Mouse (Mus musculus) kidney, embryonic 15.5 days (tissue): ENCODE results near the gene Slc7a4. TPM values are rescaled to one million over a fixed set of nuclear protein-coding genes. Genes with fewer than 3 reads are reported as not detected.
A peak's percentile ranks its signal among the peaks of the same experiment; 100 is the strongest.

ENCODE experiments used
- ATAC-seq: fragments of 200-750 bp; cut with Nextera tagmentation; replicated peaks from 2 replicates; pipeline ENCODE4 v1.8.0; 2017; ENCODE audit warnings: moderate TSS enrichment; ENCODE audit not compliant: low FRiP score
- H3K27ac ChIP-seq: fragments of 300-500 bp; sonication (generic); 2 replicates; pipeline ENCODE4 v1.5.1; 2015; ENCODE audit warnings: mild to moderate bottlenecking, inconsistent platforms
- H3K27me3 ChIP-seq: fragments of 300-500 bp; sonication (generic); 2 replicates; pipeline ENCODE4 v1.6.1; 2015; ENCODE audit warnings: inconsistent platforms
- H3K36me3 ChIP-seq: fragments of 300-500 bp; sonication (generic); 2 replicates; pipeline ENCODE4 v1.6.1; 2015; ENCODE audit warnings: inconsistent platforms
- H3K4me1 ChIP-seq: fragments of 300-500 bp; sonication (generic); 2 replicates; pipeline ENCODE4 v1.6.1; 2015; ENCODE audit warnings: inconsistent platforms
- H3K4me2 ChIP-seq: fragments of 300-500 bp; sonication (generic); 2 replicates; pipeline ENCODE4 v1.6.1; 2015; ENCODE audit warnings: moderate library complexity, mild to moderate bottlenecking, inconsistent platforms
- H3K4me3 ChIP-seq: fragments of 300-500 bp; sonication (generic); replicated peaks from 2 replicates; pipeline ENCODE4 v1.5.1; 2015; ENCODE audit warnings: mild to moderate bottlenecking, inconsistent platforms
- H3K9ac ChIP-seq: fragments of 300-500 bp; sonication (generic); 2 replicates; pipeline ENCODE4 v1.6.1; 2015; ENCODE audit warnings: mild to moderate bottlenecking, inconsistent platforms
- H3K9me3 ChIP-seq: fragments of 300-500 bp; sonication (generic); replicated peaks from 2 replicates; pipeline ENCODE4 v1.6.1; 2016; ENCODE audit warnings: inconsistent platforms
- WGBS: fragments of 180-500 bp; shearing (Covaris S2); methylation state at CpG from one replicate; pipeline ENCODE4 v1.1.7; 2015; ENCODE audit warnings: mixed read lengths; 5-methylcytosine and 5-hydroxymethylcytosine counted together
- polyA plus RNA-seq: library from polyadenylated mRNA; unstranded; fragments of >200 nt; fragmentation: Nextera tagmentation; extraction: Ambion mirVana; gene quantifications from 2 replicates; pipeline ENCODE4 v1.2.1, GENCODE M21; 2015

Slc7a4 gene
- polyA plus RNA-seq, 1 experiment from 2014 or later, result 10.3 TPM

- Histone ChIP-seq H3K4me3 (peak overlapping the region; percentile 79; the same call in 1 of the 2 replicates), H3K27me3 (no peaks in the 10 kb centered on the region), H3K9ac (no peak overlapping the region), H3K4me1 (peaks cover 25% of the 10 kb centered on the region), H3K4me2 (0 out of 2 replicates have a peak overlapping the region, but pooled peaks have one; percentile 79), H3K9me3 (no peaks in the 10 kb centered on the region), H3K27ac (no peak overlapping the region), H3K36me3 (peaks cover 24% of the 10 kb centered on the region)
- no peak for ATAC-seq
- 64% methylated on average over 4 of the region's 4 CpGs for WGBS
Measured at GRCm38 (mm10) chr16:17532271-17532670, 50.7 kb downstream of the Slc7a4 start.

DNA sequence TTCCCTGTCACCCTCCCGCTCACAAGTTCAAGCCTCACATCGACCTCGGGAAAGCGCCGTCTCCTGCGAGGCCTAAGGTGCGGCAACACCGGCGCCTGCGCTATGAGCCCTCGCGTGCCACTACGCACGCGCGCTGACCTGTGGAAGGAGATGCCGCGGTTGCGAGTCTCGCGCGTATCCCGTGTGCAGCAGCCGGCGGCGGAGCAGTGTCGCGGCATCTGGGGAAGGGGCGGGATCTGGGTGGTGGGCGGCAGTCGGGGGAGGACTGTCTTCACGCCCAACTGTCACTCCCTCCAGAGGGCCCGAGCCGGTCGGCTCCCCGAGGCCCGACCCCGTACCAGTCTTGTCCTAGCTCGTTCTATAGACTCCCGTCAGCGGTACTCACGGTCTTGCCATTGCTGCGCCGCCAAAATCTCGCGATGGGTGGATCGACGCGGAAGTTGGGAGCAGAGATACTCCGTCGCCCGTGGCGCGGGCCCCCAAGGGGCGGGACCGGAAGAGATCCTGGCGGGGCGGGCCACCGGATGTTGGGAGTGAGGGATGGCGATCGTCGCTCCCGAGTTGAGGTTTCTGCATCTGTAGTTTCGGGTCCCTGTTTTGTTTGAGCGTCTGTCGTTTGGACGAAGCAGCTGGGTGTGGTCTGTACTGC lies 52.2 kb downstream of the Slc7a4 start, which contains the start of gene Thap7:
Thap7 (minus strand) TSS at position 497 of the 649 bp plus-strand sequence.
- Histone ChIP-seq H3K4me1 (peaks cover 25% of the 10 kb centered on the region), H3K27ac (peak within 1 kb of the TSS; percentile 98), H3K27me3 (no peaks in the 10 kb centered on the region), H3K9ac (peak within 1 kb of the TSS; percentile 78), H3K4me2 (peak within 1 kb of the TSS; percentile 79), H3K9me3 (no peaks in the 10 kb centered on the region), H3K4me3 (peak within 1 kb of the TSS; percentile 79), H3K36me3 (peaks cover 39% of the 10 kb centered on the region)
- WGBS, result under 1% methylated on average over 67 of the region's 67 CpGs
- peak; percentile 97 for ATAC-seq

GRCm38 (mm10) chr16:17529981-17530586 lies 52.9 kb downstream of the Slc7a4 start:
- H3K27me3 ChIP-seq, result no peaks in the 10 kb centered on the region
- peak overlapping the region; percentile 78 for H3K9ac ChIP-seq
- H3K4me3 ChIP-seq, result peak overlapping the region; percentile 79
- peaks cover 46% of the 10 kb centered on the region for H3K36me3 ChIP-seq
- H3K4me1 ChIP-seq, result peaks cover 25% of the 10 kb centered on the region
- 0 out of 2 replicates have a peak, but pooled peaks have one; percentile 2 for ATAC-seq
- no peaks in the 10 kb centered on the region for H3K9me3 ChIP-seq
- 13% methylated on average over 17 of the region's 17 CpGs for WGBS
- H3K4me2 ChIP-seq, result peak overlapping the region; percentile 79
- H3K27ac ChIP-seq, result peak overlapping the region; percentile 98

DNA sequence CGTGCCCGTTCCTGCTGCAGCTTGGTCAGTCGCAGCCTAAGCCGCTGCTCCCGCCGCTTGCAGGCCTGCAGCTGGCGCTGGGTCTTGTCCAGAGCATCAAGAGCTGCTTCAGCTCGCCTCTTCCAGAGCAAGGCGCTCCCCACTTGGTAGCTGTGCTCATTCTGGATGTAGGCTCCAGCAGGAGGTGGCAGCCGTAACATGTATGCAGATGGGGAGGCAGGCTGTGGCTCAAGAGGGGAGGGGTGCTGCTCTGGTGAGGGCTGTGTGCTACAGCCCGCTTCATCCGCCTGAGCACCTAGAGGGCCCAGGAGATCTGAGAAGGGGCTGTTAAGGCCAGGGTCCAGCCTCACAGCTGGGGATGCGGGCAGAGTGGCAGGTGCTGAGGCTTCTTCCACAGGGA lies 54.7 kb downstream of the Slc7a4 start:
- Histone ChIP-seq H3K4me2 (no peak overlapping the region), H3K9me3 (no peaks in the 10 kb centered on the region), H3K27me3 (no peaks in the 10 kb centered on the region), H3K36me3 (peaks cover 62% of the 10 kb centered on the region), H3K9ac (no peak overlapping the region), H3K4me1 (peaks cover 25% of the 10 kb centered on the region), H3K4me3 (no peak overlapping the region), H3K27ac (no peak overlapping the region)
- WGBS, result 88% methylated on average over 13 of the region's 13 CpGs
- ATAC-seq, result no peak

- no peaks in the 10 kb centered on the region for H3K9me3 ChIP-seq
- H3K4me2 ChIP-seq, result no peak overlapping the region
- no peak overlapping the region for H3K4me3 ChIP-seq
- H3K9ac ChIP-seq, result no peak overlapping the region
- no peak for ATAC-seq
- H3K27ac ChIP-seq, result no peak overlapping the region
- H3K4me1 ChIP-seq, result peaks cover 25% of the 10 kb centered on the region
- H3K36me3 ChIP-seq, result peaks cover 68% of the 10 kb centered on the region
- no peaks in the 10 kb centered on the region for H3K27me3 ChIP-seq
Measured at GRCm38 (mm10) chr16:17527606-17528005, 55.4 kb downstream of the Slc7a4 start.

- Histone ChIP-seq H3K9me3 (no peaks in the 10 kb centered on the region), H3K27ac (peak overlapping the region; percentile 54)
- 91% methylated on average over 6 of the region's 6 CpGs for WGBS
Measured at GRCm38 (mm10) chr16:17526223-17526622, 56.8 kb downstream of the Slc7a4 start.

DNA sequence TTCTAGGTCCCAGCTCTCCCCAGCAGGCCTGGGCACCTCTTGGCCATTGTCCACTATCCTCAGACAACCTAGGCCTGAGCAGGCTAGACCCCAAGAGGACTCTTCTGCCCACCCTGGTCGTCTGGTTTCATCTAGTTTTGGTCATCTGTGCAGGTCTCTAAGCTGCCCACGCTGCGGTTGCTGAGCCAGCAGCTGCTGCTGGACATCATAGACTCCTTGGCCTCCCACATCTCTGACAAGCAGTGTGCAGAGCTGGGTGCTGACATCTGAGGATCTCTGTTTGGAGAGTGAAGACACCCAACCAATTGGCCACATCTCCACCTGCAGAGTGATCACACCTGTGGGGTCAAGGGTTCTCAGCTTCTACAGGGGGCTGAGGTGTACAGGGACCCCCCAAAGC lies 57.5 kb downstream of the Slc7a4 start:
- H3K4me2 ChIP-seq, result no peak overlapping the region
- H3K27ac ChIP-seq, result peak overlapping the region; percentile 54; the same call in 1 of the 2 replicates
- 83% methylated on average over 3 of the region's 3 CpGs for WGBS
- H3K4me3 ChIP-seq, result no peak overlapping the region
- H3K27me3 ChIP-seq, result no peaks in the 10 kb centered on the region
- no peak for ATAC-seq
- H3K36me3 ChIP-seq, result peaks cover 89% of the 10 kb centered on the region
- no peaks in the 10 kb centered on the region for H3K9me3 ChIP-seq
- H3K9ac ChIP-seq, result no peak overlapping the region
- peaks cover 15% of the 10 kb centered on the region for H3K4me1 ChIP-seq

More at GRCm38 (mm10) chr16:17526223-17526622, 56.8 kb downstream of the Slc7a4 start:
- no peak overlapping the region for H3K4me3 ChIP-seq
- H3K36me3 ChIP-seq, result peaks cover 82% of the 10 kb centered on the region
- H3K27me3 ChIP-seq, result no peaks in the 10 kb centered on the region
- H3K4me2 ChIP-seq, result no peak overlapping the region
- H3K4me1 ChIP-seq, result peaks cover 16% of the 10 kb centered on the region
- H3K9ac ChIP-seq, result no peak overlapping the region
- ATAC-seq, result no peak

- Histone ChIP-seq H3K9ac (no peak overlapping the region), H3K4me2 (no peak overlapping the region), H3K9me3 (no peaks in the 10 kb centered on the region), H3K4me3 (no peak overlapping the region), H3K36me3 (peaks cover 98% of the 10 kb centered on the region), H3K27me3 (no peaks in the 10 kb centered on the region), H3K4me1 (peaks cover 5% of the 10 kb centered on the region; the same call in 1 of the 2 replicates), H3K27ac (no peak overlapping the region)
- ATAC-seq, result no peak
- 89% methylated on average over 11 of the region's 11 CpGs for WGBS
Measured at GRCm38 (mm10) chr16:17524156-17524555, 58.9 kb downstream of the Slc7a4 start.

Other genes starting within 250 kb of the Slc7a4 start
- 14.2 and 15.2 TPM in 2 replicates for gene Snap29, start 177.2 kb downstream of the Slc7a4 start, polyA plus RNA-seq
- 30.9 and 39.7 TPM in 2 replicates for gene Pi4ka, start 176.9 kb downstream of the Slc7a4 start, polyA plus RNA-seq
- gene Crkl, start 131.2 kb downstream of the Slc7a4 start, polyA plus RNA-seq, result 68.9 and 72.6 TPM in 2 replicates
- gene Aifm3, start 93.6 kb downstream of the Slc7a4 start, polyA plus RNA-seq, result 1.8 and 2.1 TPM in 2 replicates
- gene Lztr1, start 74.5 kb downstream of the Slc7a4 start, polyA plus RNA-seq, result 83.3 and 96.0 TPM in 2 replicates
- 51.9 and 55.2 TPM in 2 replicates for gene Thap7, start 52.1 kb downstream of the Slc7a4 start, polyA plus RNA-seq
- gene Lrrc74b, start 22.0 kb downstream of the Slc7a4 start, polyA plus RNA-seq, result 0.23 and 0.24 TPM in 2 replicates
- 0.82 and 1.2 TPM in 2 replicates for gene P2rx6, start 21.3 kb downstream of the Slc7a4 start, polyA plus RNA-seq
- gene Smpd4, start 36.1 kb upstream of the Slc7a4 start, polyA plus RNA-seq, result 38.8 and 42.6 TPM in 2 replicates
- 6.8 and 7.8 TPM in 2 replicates for gene Ccdc74a, start 63.3 kb upstream of the Slc7a4 start, polyA plus RNA-seq
- 44.4 and 47.9 TPM in 2 replicates for gene Med15, start 149.7 kb upstream of the Slc7a4 start, polyA plus RNA-seq
- 65.1 and 71.4 TPM in 2 replicates for gene Klhl22, start 176.4 kb upstream of the Slc7a4 start, polyA plus RNA-seq
- gene Scarf2, start 214.1 kb upstream of the Slc7a4 start, polyA plus RNA-seq, result 10.8 and 12.3 TPM in 2 replicates
- 0.26 and 0.27 TPM in 2 replicates for gene B830017H08Rik, start 249.9 kb upstream of the Slc7a4 start, polyA plus RNA-seq